Mouse (Mus musculus): Measurements from ENCODE around the gene Mapre3. TPM values are rescaled to one million over a fixed set of nuclear protein-coding genes. Genes with fewer than 3 reads are reported as not detected.

Mapre3 gene
- polyA plus RNA-seq, 1 experiment: 81.8 TPM

DNA sequence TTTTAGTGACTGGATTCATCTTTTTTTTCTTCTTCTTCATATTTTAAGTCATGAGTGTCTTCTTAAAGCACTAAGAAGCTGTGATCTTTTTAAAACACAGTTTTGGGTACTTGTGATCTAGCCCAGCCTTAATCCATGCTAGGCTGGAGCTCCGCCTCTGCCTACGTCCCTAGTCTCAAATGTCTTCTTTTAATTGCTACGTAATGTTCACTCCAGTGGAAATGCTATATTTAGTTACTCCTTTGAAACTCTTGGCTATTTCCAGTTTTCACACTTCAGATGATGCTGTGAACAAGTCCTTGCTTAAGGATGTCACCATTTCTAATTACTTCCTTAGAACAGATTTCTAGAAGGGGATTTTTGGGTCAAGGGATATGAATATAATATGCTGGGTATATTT lies 24.4 kb upstream of the Mapre3 start:
- no peak for TF ChIP-seq POLR2A (IDR thresholded peaks at IDR 0.05; ENCODE audit: borderline replicate concordance, extremely low read depth, low read depth, low read length)
- TF ChIP-seq CTCF (IDR thresholded peaks at IDR 0.05; ENCODE audit: insufficient read depth, low read length): no peak
- 82% methylated on average over 3 of the region's 3 CpGs for WGBS
- no peaks in the 10 kb centered on the region for H3K4me1 ChIP-seq (ENCODE audit: control insufficient read depth, insufficient read depth, low read length)
- no peak overlapping the region for H3K4me3 ChIP-seq (replicated peaks; ENCODE audit: extremely low read depth, low read depth, low read length)
- DNase-seq: no peak

DNA sequence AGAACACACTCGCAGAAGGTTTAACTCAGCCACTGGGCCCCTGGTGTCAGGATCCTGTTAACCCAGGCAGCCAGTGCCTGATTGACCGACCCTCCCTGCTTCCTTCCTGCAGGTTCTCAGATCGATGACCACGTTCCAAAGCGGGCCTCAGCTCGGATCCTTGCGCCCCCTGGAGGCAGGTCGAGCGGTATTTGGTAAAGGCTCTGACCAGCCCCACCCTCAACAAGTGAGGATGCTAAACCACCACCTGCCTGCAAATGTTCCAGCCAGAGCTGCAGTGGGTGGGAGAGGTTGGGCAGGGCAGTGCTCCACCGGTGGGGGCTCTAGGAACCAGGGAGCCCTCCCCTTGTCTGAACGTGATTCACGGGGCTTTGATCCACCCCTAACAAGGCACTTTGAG lies 18.3 kb upstream of the Mapre3 start:
- no peak overlapping the region for H3K4me3 ChIP-seq (replicated peaks; ENCODE audit: extremely low read depth, low read depth, low read length)
- H3K4me1 ChIP-seq (ENCODE audit: control insufficient read depth, insufficient read depth, low read length): no peaks in the 10 kb centered on the region
- TF ChIP-seq POLR2A (IDR thresholded peaks at IDR 0.05; ENCODE audit: borderline replicate concordance, extremely low read depth, low read depth, low read length): no peak
- peak; percentile 73 for TF ChIP-seq CTCF (IDR thresholded peaks at IDR 0.05; ENCODE audit: insufficient read depth, low read length)
- peak; percentile 71 for DNase-seq
- 16% methylated on average over 12 of the region's 12 CpGs for WGBS

DNA sequence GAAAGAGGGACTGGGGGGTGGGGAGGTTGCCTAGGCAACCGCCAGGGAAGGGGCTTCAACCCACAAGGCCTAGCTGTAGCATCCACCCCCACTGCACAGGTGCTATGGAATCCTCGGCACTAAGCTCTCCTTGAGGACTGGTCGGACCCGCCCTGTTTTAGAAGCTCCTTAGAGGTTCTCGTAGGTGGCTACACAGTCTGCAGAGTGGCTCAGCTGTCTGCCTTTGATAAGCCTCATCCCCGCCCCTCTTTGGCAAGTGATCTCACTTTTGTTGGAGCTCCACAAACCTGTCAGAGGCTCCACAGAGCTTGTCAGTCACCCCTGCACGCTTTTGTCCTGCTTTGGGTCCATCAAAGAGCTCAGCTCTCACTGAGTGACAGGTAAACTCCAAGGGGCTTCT lies 17.0 kb upstream of the Mapre3 start:
- TF ChIP-seq POLR2A (IDR thresholded peaks at IDR 0.05; ENCODE audit: borderline replicate concordance, extremely low read depth, low read depth, low read length) (no peak), CTCF (IDR thresholded peaks at IDR 0.05; ENCODE audit: insufficient read depth, low read length) (no peak)
- Histone ChIP-seq H3K4me3 (replicated peaks; ENCODE audit: extremely low read depth, low read depth, low read length) (no peak overlapping the region), H3K4me1 (ENCODE audit: control insufficient read depth, insufficient read depth, low read length) (no peaks in the 10 kb centered on the region)
- 61% methylated on average over 7 of the region's 7 CpGs for WGBS
- DNase-seq: no peak

DNA sequence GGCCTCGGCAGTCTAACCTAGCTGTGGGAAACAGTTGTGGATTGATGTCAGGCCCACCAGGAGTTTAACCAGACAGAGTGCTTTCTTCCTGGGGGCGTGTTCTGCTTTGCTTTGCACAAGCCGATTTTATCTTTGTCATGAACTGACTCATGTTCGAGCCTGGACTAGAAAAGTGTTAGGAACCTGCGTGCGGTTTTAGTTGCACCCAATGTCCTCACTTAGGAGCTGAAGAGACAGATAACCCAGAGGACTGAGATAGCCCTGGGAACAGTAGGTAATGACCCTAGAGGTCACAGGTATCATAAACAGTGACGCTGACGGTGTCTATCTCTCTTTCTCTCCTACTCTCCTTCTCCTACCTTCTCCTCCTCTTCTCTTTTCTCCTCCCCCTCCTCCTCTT lies 16.5 kb upstream of the Mapre3 start:
- 75% methylated on average over 8 of the region's 8 CpGs for WGBS
- DNase-seq: no peak
- no peaks in the 10 kb centered on the region for H3K4me1 ChIP-seq (ENCODE audit: control insufficient read depth, insufficient read depth, low read length)
- TF ChIP-seq CTCF (IDR thresholded peaks at IDR 0.05; ENCODE audit: insufficient read depth, low read length) (no peak), POLR2A (IDR thresholded peaks at IDR 0.05; ENCODE audit: borderline replicate concordance, extremely low read depth, low read depth, low read length) (no peak)
- H3K4me3 ChIP-seq (replicated peaks; ENCODE audit: extremely low read depth, low read depth, low read length): no peak overlapping the region

DNA sequence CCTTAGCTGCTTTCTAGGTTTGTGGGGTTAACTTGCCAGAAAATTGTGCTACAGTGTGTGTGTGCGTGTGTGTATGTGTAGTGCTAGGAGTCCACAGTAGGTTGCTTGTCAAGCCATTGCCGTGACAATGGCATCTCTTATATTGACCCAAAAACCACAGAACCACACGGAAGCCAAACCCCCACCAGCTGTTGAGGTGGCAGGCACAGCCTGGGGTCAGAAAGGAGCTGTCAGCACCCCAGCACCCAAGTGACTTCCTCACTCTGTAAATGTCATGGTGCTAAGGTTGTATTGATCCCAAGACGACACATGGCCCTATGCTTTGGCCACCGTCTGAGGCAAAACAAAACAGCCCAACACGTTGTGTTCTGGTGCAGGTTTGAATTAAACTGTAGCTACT lies 15.5 kb upstream of the Mapre3 start:
- Histone ChIP-seq H3K4me3 (replicated peaks; ENCODE audit: extremely low read depth, low read depth, low read length) (no peak overlapping the region), H3K4me1 (ENCODE audit: control insufficient read depth, insufficient read depth, low read length) (no peaks in the 10 kb centered on the region)
- no peak for DNase-seq
- 52% methylated on average over 6 of the region's 6 CpGs for WGBS
- TF ChIP-seq POLR2A (IDR thresholded peaks at IDR 0.05; ENCODE audit: borderline replicate concordance, extremely low read depth, low read depth, low read length): no peak
- no peak for TF ChIP-seq CTCF (IDR thresholded peaks at IDR 0.05; ENCODE audit: insufficient read depth, low read length)

DNA sequence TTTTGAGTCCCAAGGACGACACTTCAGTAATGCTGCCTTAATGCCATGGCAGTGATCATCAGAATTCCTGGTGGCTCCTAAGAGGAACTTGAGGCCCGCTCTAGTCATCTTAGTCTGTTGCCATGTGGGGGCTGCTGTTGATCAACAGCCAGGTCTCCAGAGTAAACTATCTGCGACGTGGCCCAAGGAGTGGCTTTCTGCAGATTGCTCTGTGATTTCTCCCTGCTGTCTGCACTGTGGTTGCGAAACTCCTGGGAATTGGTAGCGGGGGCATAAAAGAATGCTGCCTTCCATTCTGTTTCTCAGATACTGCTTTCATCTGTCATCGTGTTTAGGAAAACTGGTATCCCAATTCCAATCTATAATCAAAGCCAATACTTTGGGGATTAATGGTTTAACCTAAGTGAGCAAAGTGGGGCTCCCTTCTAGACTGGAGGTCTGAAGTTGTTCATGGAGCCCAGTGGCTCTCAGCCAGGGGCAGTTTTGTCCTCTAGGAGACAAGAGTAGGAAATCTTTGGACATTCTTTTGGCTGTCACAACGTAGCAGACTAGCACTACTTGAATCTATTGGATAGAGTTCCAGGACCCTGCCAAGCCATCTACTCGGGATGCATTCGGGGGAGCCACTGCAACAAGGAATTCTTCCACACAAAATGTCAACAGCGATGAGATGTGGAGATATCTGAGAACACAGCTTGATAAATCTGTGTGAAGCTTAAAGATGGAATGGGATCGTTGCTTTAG lies 11.5 kb upstream of the Mapre3 start:
- Histone ChIP-seq H3K4me1 (ENCODE audit: control insufficient read depth, insufficient read depth, low read length) (no peaks in the 10 kb centered on the region), H3K4me3 (replicated peaks; ENCODE audit: extremely low read depth, low read depth, low read length) (no peak overlapping the region)
- 59% methylated on average over 12 of the region's 12 CpGs for WGBS
- TF ChIP-seq CTCF (IDR thresholded peaks at IDR 0.05; ENCODE audit: insufficient read depth, low read length): no peak
- TF ChIP-seq POLR2A (IDR thresholded peaks at IDR 0.05; ENCODE audit: borderline replicate concordance, extremely low read depth, low read depth, low read length): no peak
- no peak for DNase-seq

DNA sequence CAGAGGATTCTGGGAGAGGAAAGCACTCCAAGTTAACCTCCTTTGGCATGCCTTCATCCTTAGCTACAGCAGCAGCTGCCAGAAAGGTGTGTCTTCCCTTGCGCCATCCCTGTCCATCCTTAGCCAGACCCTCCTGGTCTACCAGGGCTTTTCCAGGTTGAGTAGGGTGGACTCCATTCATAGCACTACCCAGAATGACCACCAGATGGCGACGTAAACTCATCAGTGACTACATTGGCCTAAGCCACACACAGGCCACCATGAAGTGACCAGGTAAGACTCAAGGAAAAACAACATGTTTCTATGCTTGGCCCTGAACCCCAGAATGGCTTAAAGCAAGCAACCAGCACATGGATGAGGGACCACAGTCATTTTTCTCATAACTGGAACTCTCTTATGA lies 8.3 kb upstream of the Mapre3 start:
- H3K4me3 ChIP-seq (replicated peaks; ENCODE audit: extremely low read depth, low read depth, low read length): no peak overlapping the region
- WGBS: 6% methylated on average over 3 of the region's 3 CpGs
- TF ChIP-seq POLR2A (IDR thresholded peaks at IDR 0.05; ENCODE audit: borderline replicate concordance, extremely low read depth, low read depth, low read length) (no peak), CTCF (IDR thresholded peaks at IDR 0.05; ENCODE audit: insufficient read depth, low read length) (peak; percentile 82)
- no peaks in the 10 kb centered on the region for H3K4me1 ChIP-seq (ENCODE audit: control insufficient read depth, insufficient read depth, low read length)
- peak; percentile 92 for DNase-seq

DNA sequence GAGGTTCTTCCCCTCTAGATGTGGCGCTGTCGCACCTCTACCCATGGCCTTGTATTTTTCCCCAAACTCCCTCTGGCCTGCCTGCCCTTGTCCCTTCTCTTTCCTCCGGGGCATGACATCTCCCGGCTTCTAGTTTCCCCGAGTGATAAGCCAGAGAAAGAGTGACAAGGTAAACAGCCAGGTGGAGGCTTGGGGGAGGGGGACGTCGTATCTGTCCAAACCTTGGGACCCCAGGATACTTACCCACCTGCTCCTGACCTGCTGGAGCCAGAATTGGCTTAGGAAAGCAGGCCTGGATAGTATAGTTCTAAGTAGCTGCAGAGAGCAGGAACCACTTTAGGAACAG lies 652 bp downstream of the Mapre3 start:
- H3K4me1 ChIP-seq (ENCODE audit: control insufficient read depth, insufficient read depth, low read length): 0 out of 2 replicates have a peak, but pooled peaks cover 5% of the 10 kb centered on the region
- 8% methylated on average over 7 of the region's 7 CpGs for WGBS
- DNase-seq: no peak
- peak overlapping the region; percentile 98 for H3K4me3 ChIP-seq (replicated peaks; ENCODE audit: extremely low read depth, low read depth, low read length)
- TF ChIP-seq CTCF (IDR thresholded peaks at IDR 0.05; ENCODE audit: insufficient read depth, low read length) (no peak), POLR2A (IDR thresholded peaks at IDR 0.05; ENCODE audit: borderline replicate concordance, extremely low read depth, low read depth, low read length) (no peak)

DNA sequence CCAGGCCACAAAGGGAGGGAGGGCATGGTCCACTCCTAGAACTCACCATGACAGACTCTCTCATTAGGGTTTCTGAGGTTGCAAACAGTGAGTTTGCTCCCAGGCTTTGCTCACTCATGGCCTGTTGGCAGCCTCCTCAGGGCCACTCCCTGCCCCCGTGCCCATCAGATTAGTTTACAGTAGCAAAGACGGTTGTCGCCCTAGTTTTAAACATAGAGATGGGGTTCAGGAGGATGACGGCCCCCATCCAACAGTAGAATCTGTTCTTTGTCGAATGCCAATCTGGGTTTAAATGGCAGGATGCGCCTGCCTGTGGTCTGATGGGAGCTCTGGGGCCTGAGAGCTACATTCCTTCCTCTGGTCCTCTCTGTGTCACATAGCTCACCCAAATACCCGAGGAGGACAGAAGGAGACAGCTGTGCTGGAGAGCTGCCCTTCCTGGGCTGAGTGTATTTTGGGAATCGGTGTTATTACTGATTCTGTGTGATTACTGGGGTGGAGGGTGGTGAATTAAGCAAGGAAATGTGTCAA lies 1.9 kb downstream of the Mapre3 start:
- DNase-seq: no peak
- no peak overlapping the region for H3K4me3 ChIP-seq (replicated peaks; ENCODE audit: extremely low read depth, low read depth, low read length)
- WGBS: 47% methylated on average over 8 of the region's 8 CpGs
- H3K4me1 ChIP-seq (ENCODE audit: control insufficient read depth, insufficient read depth, low read length): 0 out of 2 replicates have a peak, but pooled peaks cover 5% of the 10 kb centered on the region
- TF ChIP-seq CTCF (IDR thresholded peaks at IDR 0.05; ENCODE audit: insufficient read depth, low read length) (no peak), POLR2A (IDR thresholded peaks at IDR 0.05; ENCODE audit: borderline replicate concordance, extremely low read depth, low read depth, low read length) (no peak)

DNA sequence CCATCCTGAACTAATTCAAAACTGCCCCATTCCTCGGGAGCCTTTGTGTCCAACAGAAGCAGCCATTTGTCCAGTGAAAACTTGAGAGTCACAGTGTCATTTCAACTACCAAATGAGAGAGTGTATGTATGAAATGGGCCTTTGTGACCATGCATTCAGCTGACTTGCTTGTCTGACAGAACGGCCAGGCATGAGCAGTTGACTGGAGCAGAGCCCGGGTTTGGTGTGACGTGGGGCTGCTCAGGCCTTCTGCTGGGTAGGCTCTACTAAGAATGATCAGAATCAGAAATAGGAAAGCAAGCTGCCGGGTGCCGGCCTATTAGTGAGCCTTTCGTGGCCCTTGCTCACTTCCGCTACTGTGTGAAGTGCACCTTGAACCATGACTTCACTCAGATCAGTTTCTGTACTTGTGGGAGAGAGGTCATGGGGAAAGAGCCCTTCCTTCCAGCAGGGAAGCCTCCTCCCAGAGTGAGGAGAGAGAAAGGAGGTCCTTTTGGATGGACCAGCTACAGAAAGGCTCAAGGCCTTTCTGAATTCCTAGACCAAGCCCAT lies 4.4 kb downstream of the Mapre3 start:
- no peak for TF ChIP-seq CTCF (IDR thresholded peaks at IDR 0.05; ENCODE audit: insufficient read depth, low read length)
- no peak for TF ChIP-seq POLR2A (IDR thresholded peaks at IDR 0.05; ENCODE audit: borderline replicate concordance, extremely low read depth, low read depth, low read length)
- DNase-seq: no peak
- Histone ChIP-seq H3K4me1 (ENCODE audit: control insufficient read depth, insufficient read depth, low read length) (peaks cover 7% of the 10 kb centered on the region; the same call in 1 of the 2 replicates), H3K4me3 (replicated peaks; ENCODE audit: extremely low read depth, low read depth, low read length) (no peak overlapping the region)
- WGBS: 90% methylated on average over 8 of the region's 8 CpGs
